12 mouse cellular contexts compared by ENCODE assay signal in the genomic region with DNA sequence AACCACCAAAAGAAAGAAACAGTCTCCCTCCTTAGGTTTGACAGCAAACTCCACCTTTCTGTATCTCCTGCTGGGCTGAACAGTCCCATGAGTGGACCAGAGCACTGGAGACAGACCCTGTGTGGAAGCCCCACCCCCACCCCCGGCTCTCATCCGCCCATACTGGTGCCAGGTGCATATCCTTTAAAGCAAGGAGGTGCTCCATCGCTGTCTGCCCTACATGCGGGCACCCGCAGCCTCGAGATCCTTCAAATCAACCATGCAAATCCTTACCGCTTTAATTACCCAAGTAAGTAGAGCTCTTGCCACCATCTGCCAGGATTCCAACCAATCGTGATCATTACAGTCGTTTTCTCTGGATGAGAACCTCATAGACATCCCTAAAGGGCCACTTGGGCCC. TPM values are rescaled to one million over a fixed set of nuclear protein-coding genes. Genes with fewer than 3 reads are reported as not detected.
"Had no signal": no experiment of that assay in that cellular context is flagged by ENCODE, and none has a peak within 500 bp of the region (broad histone marks: within the 10 kb centered on the region; RNA-seq: fewer than 3 reads in every experiment).

No protein-coding gene starts in this region.

- H3K27me3 ChIP-seq: liver, embryonic 15.5 days had no signal

- DNase-seq: lung, adult 2 months; lung, postnatal 36 days; thymus, postnatal 4 days had no signal

- H3K9ac ChIP-seq: liver, embryonic 15.5 days had no signal

- H3K4me2 ChIP-seq: liver, embryonic 11.5 days; liver, embryonic 15.5 days had no signal

- H3K9me3 ChIP-seq: limb, embryonic 10.5 days; liver, embryonic 15.5 days had no signal

- H3K36me3 ChIP-seq: limb, embryonic 10.5 days; liver, embryonic 15.5 days had no signal

- ATAC-seq: inflammation-experienced regulatory T-cells, adult 6 months; intestine, postnatal 0 days; lung, postnatal 0 days; midbrain, embryonic 16.5 days had no signal

- H3K4me3 ChIP-seq: left cerebral cortex, adult 2 months; limb, embryonic 10.5 days; liver, embryonic 15.5 days had no signal

- H3K4me1 ChIP-seq: limb, embryonic 10.5 days; liver, embryonic 15.5 days had no signal

- H3K27ac ChIP-seq: left cerebral cortex, adult 2 months; limb, embryonic 10.5 days; liver, embryonic 15.5 days; stomach, postnatal 0 days had no signal

RNA-seq across cellular contexts. Expression of gene Ccdc149, which starts 20.5 kb away (rescaled TPM):
- polyA plus RNA-seq: inflammation-experienced regulatory T-cells, adult 6 months had no signal
